Mouse (Mus musculus): ENCODE data around the gene Ap5b1.

GRCm38 (mm10) chr19:5575336-5575735, 7.5 kb downstream of the Ap5b1 start:
- TF ChIP-seq CTCF (IDR thresholded peaks at IDR 0.05; ENCODE audit: borderline replicate concordance, insufficient read depth, low read length): no peak
- no peak for TF ChIP-seq POLR2A (IDR thresholded peaks at IDR 0.05; ENCODE audit: low read depth, low read length)
